Comparison of ENCODE assay signal across 26 mouse cellular contexts in genomic region chr12:56252612-56253444, GRCm38 (mm10).
DNase-seq lines count a peak whose midpoint lies in the region; ATAC-seq lines count a peak whose summit lies in the region.
"Had no signal": no experiment of that assay in that cellular context is flagged by ENCODE, and none has a peak within 500 bp of the region (broad histone marks: within the 10 kb centered on the region; RNA-seq: fewer than 3 reads in every experiment).

No protein-coding gene starts in this region.

- no peaks in the 10 kb centered on the region for H3K27me3 ChIP-seq in lung, embryonic 15.5 days
- H3K27me3 ChIP-seq in embryonic facial prominence, embryonic 10.5 days (replicated peaks; ENCODE audit: low read depth, poor library complexity, severe bottlenecking): peaks cover 5% of the 10 kb centered on the region; the same call in 1 of the 2 replicates
- H3K27me3 ChIP-seq in midbrain, embryonic 16.5 days (ENCODE audit: control insufficient read depth, insufficient read depth, low read depth, low read length): no peaks in the 10 kb centered on the region
- H3K27me3 ChIP-seq: limb, embryonic 15.5 days; neural tube, embryonic 13.5 days had no signal

- peak overlapping the region; percentile 91 for H3K27ac ChIP-seq in lung, embryonic 15.5 days
- H3K27ac ChIP-seq in embryonic facial prominence, embryonic 10.5 days (replicated peaks): no peak overlapping the region
- H3K27ac ChIP-seq in midbrain, embryonic 16.5 days (ENCODE audit: low read length): peak overlapping the region; percentile 9; the same call in 1 of the 2 replicates
- H3K27ac ChIP-seq: hindbrain, postnatal 0 days; left cerebral cortex, adult 2 months; limb, embryonic 15.5 days; liver, embryonic 14.5 days; neural tube, embryonic 13.5 days had no signal

- peak overlapping the region; percentile 38 for H3K4me2 ChIP-seq in lung, embryonic 15.5 days
- H3K4me2 ChIP-seq in midbrain, embryonic 16.5 days (ENCODE audit: low read length): no peak overlapping the region
- H3K4me2 ChIP-seq: heart, embryonic 12.5 days; limb, embryonic 15.5 days; neural tube, embryonic 13.5 days had no signal

- H3K36me3 ChIP-seq in lung, embryonic 15.5 days: no peaks in the 10 kb centered on the region
- no peaks in the 10 kb centered on the region for H3K36me3 ChIP-seq in embryonic facial prominence, embryonic 10.5 days (replicated peaks)
- no peaks in the 10 kb centered on the region for H3K36me3 ChIP-seq in midbrain, embryonic 16.5 days (ENCODE audit: control insufficient read depth, insufficient read depth, low read length)
- H3K36me3 ChIP-seq: heart, embryonic 12.5 days; limb, embryonic 15.5 days; neural tube, embryonic 13.5 days had no signal

- no peaks in the 10 kb centered on the region for H3K9me3 ChIP-seq in lung, embryonic 15.5 days
- no peaks in the 10 kb centered on the region for H3K9me3 ChIP-seq in embryonic facial prominence, embryonic 10.5 days
- H3K9me3 ChIP-seq in midbrain, embryonic 16.5 days (replicated peaks; ENCODE audit: control insufficient read depth, low read length, poor library complexity, severe bottlenecking): no peaks in the 10 kb centered on the region
- H3K9me3 ChIP-seq: heart, embryonic 12.5 days; limb, embryonic 15.5 days; neural tube, embryonic 13.5 days had no signal

- H3K4me1 ChIP-seq in lung, embryonic 15.5 days: 0 out of 2 replicates have a peak, but pooled peaks cover 7% of the 10 kb centered on the region
- peaks cover 8% of the 10 kb centered on the region for H3K4me1 ChIP-seq in embryonic facial prominence, embryonic 10.5 days
- H3K4me1 ChIP-seq in midbrain, embryonic 16.5 days (ENCODE audit: control insufficient read depth, insufficient read depth, low read length): peaks cover 11% of the 10 kb centered on the region
- H3K4me1 ChIP-seq: heart, embryonic 12.5 days; limb, embryonic 15.5 days; neural tube, embryonic 13.5 days had no signal

- WGBS in lung, embryonic 15.5 days: 50% methylated on average over 7 of the region's 7 CpGs
- 41% methylated on average over 7 of the region's 7 CpGs for WGBS in embryonic facial prominence, embryonic 10.5 days
- 22% methylated on average over 7 of the region's 7 CpGs for WGBS in midbrain, embryonic 16.5 days

- peak; percentile 71; the same call in 1 of the 2 replicates for ATAC-seq in lung, embryonic 15.5 days (ENCODE audit: borderline replicate concordance, extremely low read depth, low FRiP score, low TSS enrichment)
- no peak for ATAC-seq in midbrain, embryonic 16.5 days
- ATAC-seq: hindbrain, postnatal 0 days; intestine, embryonic 16.5 days had no signal

- H3K9ac ChIP-seq in lung, embryonic 15.5 days: peak overlapping the region; percentile 30
- no peak overlapping the region for H3K9ac ChIP-seq in midbrain, embryonic 16.5 days (ENCODE audit: low read depth, low read length)
- H3K9ac ChIP-seq: heart, embryonic 12.5 days; limb, embryonic 15.5 days; liver, embryonic 14.5 days; neural tube, embryonic 13.5 days had no signal

- H3K4me3 ChIP-seq in lung, embryonic 15.5 days: peak overlapping the region; percentile 26
- H3K4me3 ChIP-seq in embryonic facial prominence, embryonic 10.5 days: no peak overlapping the region
- H3K4me3 ChIP-seq in midbrain, embryonic 16.5 days (ENCODE audit: low read depth, low read length): no peak overlapping the region
- H3K4me3 ChIP-seq: heart, embryonic 12.5 days; left cerebral cortex, adult 2 months; limb, embryonic 15.5 days; myocyte; neural tube, embryonic 13.5 days had no signal

- DNase-seq in lung, postnatal 36 days: no peak
- DNase-seq in embryonic facial prominence, embryonic 10.5 days (ENCODE audit: low spot score): peak; percentile 13
- DNase-seq in fibroblast of lung, adult 2 months (ENCODE audit: low read depth): peak; percentile 3
- DNase-seq in kidney, adult 8-10 months: no peak
- no peak for DNase-seq in cerebellum, adult 18-20 months
- DNase-seq: adrenal gland, adult 8-10 months; cerebellum, adult 2 months; cerebellum, postnatal 36 days; gastrocnemius, postnatal 10 days; heart, adult 18-20 months; heart, postnatal 14 days; kidney, postnatal 36 days; left cerebral cortex, postnatal 4 days; right cerebral cortex, adult 18-20 months; thymus, adult 2 months; thymus, postnatal 4 days had no signal

Comparison
In these comparisons a context has a peak if more than half of its experiments do, and no peak if none do; other contexts are left out.
1. DNase-seq: peak in embryonic facial prominence, embryonic 10.5 days (single experiment) and fibroblast of lung, adult 2 months (single experiment); none in lung, postnatal 36 days (single experiment), kidney, adult 8-10 months (0 of 2) and cerebellum, adult 18-20 months (0 of 2).